Mouse (Mus musculus) lung, postnatal 0 days (tissue): Measurements from ENCODE around the gene Tmem229b.

ENCODE experiments used
- CTCF ChIP-seq: IDR thresholded peaks from 2 replicates; pipeline ENCODE4 v1.5.1; 2016; ENCODE audit warnings: antibody characterized with exemption, mild to moderate bottlenecking
- EP300 ChIP-seq: IDR thresholded peaks from 2 replicates; pipeline ENCODE4 v1.6.1; 2016; ENCODE audit warnings: antibody characterized with exemption, mild to moderate bottlenecking, control low read depth

DNA sequence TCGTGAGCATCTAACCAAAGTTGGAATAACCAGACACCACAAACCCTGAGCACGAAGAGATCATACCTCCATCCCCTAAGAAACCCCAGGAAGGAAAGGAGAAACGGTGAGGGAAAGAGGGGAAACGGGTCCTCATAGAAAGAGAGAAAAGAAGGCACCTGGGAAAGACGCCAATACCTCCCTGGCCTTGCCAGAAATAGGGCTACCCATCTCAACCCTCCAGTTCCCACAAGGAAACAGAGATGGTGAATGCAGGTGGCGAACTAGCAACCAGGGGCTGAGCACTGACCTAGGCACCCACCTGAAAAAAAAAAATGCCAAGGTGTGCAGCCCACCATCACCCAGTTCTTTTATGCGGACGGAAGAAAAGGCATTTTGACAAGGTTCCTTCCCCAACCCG is 1.4 kb downstream of the Tmem229b start:
- TF ChIP-seq CTCF: no peak
- TF ChIP-seq EP300: no peak
